Mouse (Mus musculus) CH12.LX (cell line): ENCODE results near the gene Rtn4rl1. TPM values are rescaled to one million over a fixed set of nuclear protein-coding genes. Genes with fewer than 3 reads are reported as not detected.

Source experiments
- DNase-seq: peaks from one replicate; pipeline ENCODE4 v3.0.0-alpha.2; 2013; ENCODE audit errors: extremely low read depth
- H3K27ac ChIP-seq: 2 replicates; pipeline ENCODE4 v1.5.1; 2012; ENCODE audit warnings: low read depth, mild to moderate bottlenecking, control low read depth, moderate library complexity; ENCODE audit not compliant: insufficient read depth
- H3K27me3 ChIP-seq: replicated peaks from 2 replicates; pipeline ENCODE3; 2012; ENCODE audit warnings: inconsistent platforms
- H3K36me3 ChIP-seq, 2 experiments: replicated peaks in 1 of 2; 2 replicates each; pipeline versions ENCODE3 to v1.6.1; 2012; ENCODE audit warnings: inconsistent platforms in 1 of 2, low read length in 1 of 2, mild to moderate bottlenecking in 1 of 2, mixed read lengths in 1 of 2, moderate library complexity in 1 of 2; ENCODE audit not compliant: control insufficient read depth in 1 of 2, insufficient read depth in 1 of 2
- H3K4me1 ChIP-seq, 2 experiments: 2 replicates each; pipeline ENCODE4 v1.6.1; 2012; ENCODE audit warnings: inconsistent platforms in 1 of 2, moderate library complexity in 1 of 2; ENCODE audit not compliant: insufficient read depth in 2 of 2, control insufficient read depth in 1 of 2
- H3K4me2 ChIP-seq: 2 replicates; pipeline ENCODE4 v1.6.1; 2012; ENCODE audit warnings: low read depth, mild to moderate bottlenecking, control low read depth; ENCODE audit not compliant: poor library complexity, insufficient read depth, severe bottlenecking
- H3K4me3 ChIP-seq, 3 experiments: fragments of 150-350 bp in 1 of 3; sonication (generic) in 1 of 3; replicated peaks in 1 of 3; 2 replicates each; pipeline versions ENCODE3 to v1.5.1; 2011 to 2012; ENCODE audit warnings: low read depth in 2 of 3, low read length in 2 of 3, mild to moderate bottlenecking in 2 of 3, moderate library complexity in 2 of 3, control low read depth in 1 of 3, improper control_type of control experiment in 1 of 3, inconsistent platforms in 1 of 3, mixed read lengths in 1 of 3; ENCODE audit not compliant: poor library complexity in 1 of 3
- H3K79me2 ChIP-seq: replicated peaks from 2 replicates; pipeline ENCODE4 v1.6.1; 2012; ENCODE audit warnings: mild to moderate bottlenecking, moderate library complexity; ENCODE audit not compliant: control insufficient read depth, poor library complexity, insufficient read depth, severe bottlenecking; ENCODE audit errors: extremely low read depth
- H3K9ac ChIP-seq: 2 replicates; pipeline ENCODE4 v1.6.1; 2012; ENCODE audit warnings: low read depth, mild to moderate bottlenecking, control low read depth, moderate library complexity; ENCODE audit not compliant: insufficient read depth
- H3K9me3 ChIP-seq: replicated peaks from 2 replicates; pipeline ENCODE3; 2012; ENCODE audit warnings: low read length, inconsistent platforms, mixed read lengths
- CHD1 ChIP-seq: IDR thresholded peaks from 2 replicates; pipeline ENCODE4 v1.6.1; 2012; ENCODE audit warnings: low read depth, low read length, improper control_type of control experiment, inconsistent platforms
- EP300 ChIP-seq: IDR thresholded peaks from 2 replicates; pipeline ENCODE4 v1.6.1; 2011; ENCODE audit warnings: low read length, improper control_type of control experiment
- ETS1 ChIP-seq: conservative IDR thresholded peaks from 2 replicates; pipeline ENCODE4 v1.6.1; 2012; ENCODE audit warnings: low read depth, mild to moderate bottlenecking, inconsistent platforms, low read length, improper control_type of control experiment, moderate library complexity
- HCFC1 ChIP-seq: IDR thresholded peaks from 2 replicates; pipeline ENCODE4 v1.6.1; 2012; ENCODE audit warnings: low read depth, mild to moderate bottlenecking, inconsistent platforms, low read length, improper control_type of control experiment
- JUND ChIP-seq: conservative IDR thresholded peaks from 2 replicates; pipeline ENCODE4 v1.6.1; 2011; ENCODE audit warnings: low read depth, low read length, improper control_type of control experiment
- KAT2A ChIP-seq: IDR thresholded peaks from 2 replicates; pipeline ENCODE4 v1.6.1; 2012; ENCODE audit warnings: low read length, improper control_type of control experiment, inconsistent platforms; ENCODE audit not compliant: insufficient replicate concordance
- MAX ChIP-seq: IDR thresholded peaks from 2 replicates; pipeline ENCODE4 v1.6.1; 2011; ENCODE audit warnings: low read length, improper control_type of control experiment
- MEF2A ChIP-seq: IDR thresholded peaks from 2 replicates; pipeline ENCODE4 v1.6.1; 2014; ENCODE audit warnings: low read depth, mild to moderate bottlenecking, inconsistent platforms, low read length, improper control_type of control experiment, borderline replicate concordance
- NRF1 ChIP-seq: IDR thresholded peaks from 2 replicates; pipeline ENCODE4 v1.6.1; 2014; ENCODE audit warnings: low read depth, mild to moderate bottlenecking, inconsistent platforms, low read length, improper control_type of control experiment, moderate library complexity
- POLR2A ChIP-seq: IDR thresholded peaks from 2 replicates; pipeline ENCODE4 v1.6.1; 2011; ENCODE audit warnings: low read depth, mild to moderate bottlenecking, improper control_type of control experiment, low read length
- RCOR1 ChIP-seq: conservative IDR thresholded peaks from 2 replicates; pipeline ENCODE4 v1.6.1; 2012; ENCODE audit warnings: low read depth, mild to moderate bottlenecking, inconsistent platforms, low read length, improper control_type of control experiment
- TBP ChIP-seq: conservative IDR thresholded peaks from 2 replicates; pipeline ENCODE4 v1.6.1; 2011; ENCODE audit warnings: low read depth, low read length, improper control_type of control experiment
- USF2 ChIP-seq: conservative IDR thresholded peaks from 2 replicates; pipeline ENCODE4 v1.6.1; 2011; ENCODE audit warnings: low read depth, low read length, improper control_type of control experiment
- ZKSCAN1 ChIP-seq: IDR thresholded peaks from 2 replicates; pipeline ENCODE4 v1.6.1; 2012; ENCODE audit warnings: low read depth, inconsistent platforms, low read length, improper control_type of control experiment, borderline replicate concordance
- ZMIZ1 ChIP-seq: IDR thresholded peaks from 2 replicates; pipeline ENCODE4 v1.6.1; 2012; ENCODE audit warnings: low read depth, mild to moderate bottlenecking, inconsistent platforms, low read length, improper control_type of control experiment
- dilution Hi-C: fragments of 300-500 bp; cut with MboI; formaldehyde crosslinking; loops from 2 replicates; pipeline ENCODE4 v1.14.3; 2020; ENCODE audit warnings: low sequenced_read_pairs; ENCODE audit not compliant: extremely low pct_unique_long_range_greater_than_20kb, extremely low pct_ligation_motif_present
- in situ Hi-C: fragments of 300-500 bp; cut with MboI; formaldehyde crosslinking; loops from 3 replicates; pipeline ENCODE4 v1.14.3; 2019; ENCODE audit warnings: low sequenced_read_pairs, low pct_ligation_motif_present, low pct_unique_long_range_greater_than_20kb, mixed read lengths
- polyA plus RNA-seq: library from polyadenylated mRNA; unstranded; fragments of >175 nt; gene quantifications from 2 replicates; pipeline ENCODE4 v1.2.1, GENCODE M21; 2012; ENCODE audit warnings: low read depth; ENCODE audit not compliant: insufficient read length
- total RNA-seq, 2 experiments: library from RNA; depleted of rRNA; stranded (reverse); fragments of 300-350 nt in 1 of 2; fragments of >200 nt in 1 of 2; gene quantifications; 2 replicates each; pipeline ENCODE4 v1.2.3; 2012 to 2014

The Rtn4rl1 gene
- total and polyA plus RNA-seq, 3 experiments = 0.04 to 0.09 TPM; not detected in 1

GRCm38 (mm10) chr11:75214081-75214950 lies 20.7 kb downstream of the Rtn4rl1 start:
- Histone ChIP-seq H3K4me1 (peaks cover 4 to 20% of the 10 kb centered on the region in 2 experiments), H3K27ac (no peak overlapping the region), H3K4me2 (no peak overlapping the region), H3K9ac (no peak overlapping the region), H3K36me3 (no peaks in the 10 kb centered on the region), H3K9me3 (peaks cover 2% of the 10 kb centered on the region), H3K4me3 (no peak overlapping the region), H3K79me2 (no peaks in the 10 kb centered on the region), H3K27me3 (peaks cover 7% of the 10 kb centered on the region)
- in situ Hi-C loops (no loop called here), dilution Hi-C loops (no loop called here)
- TF ChIP-seq KAT2A = no peak
- TF ChIP-seq ZKSCAN1 = peak; percentile 80
- no peak for TF ChIP-seq ETS1
- DNase-seq = no peak

GRCm38 (mm10) chr11:75220115-75220514 lies 26.5 kb downstream of the Rtn4rl1 start:
- DNase-seq = no peak
- no peak overlapping the region for H3K9ac ChIP-seq
- in situ Hi-C loops = no loop called here
- dilution Hi-C loops = no loop called here
- peaks cover 2% of the 10 kb centered on the region for H3K9me3 ChIP-seq
- H3K36me3 ChIP-seq = no peaks in the 10 kb centered on the region
- H3K27ac ChIP-seq = no peak overlapping the region
- peaks cover 2 to 3% of the 10 kb centered on the region in 2 experiments; a peak in 3 of 4 replicates for H3K4me1 ChIP-seq
- TF ChIP-seq TBP = no peak
- TF ChIP-seq JUND = no peak
- TF ChIP-seq MEF2A = no peak
- TF ChIP-seq HCFC1 = no peak
- TF ChIP-seq, all 38 proteins: peak for 0
- Histone ChIP-seq H3K27me3 (peaks cover 11% of the 10 kb centered on the region), H3K4me3 (no peak overlapping the region), H3K79me2 (no peaks in the 10 kb centered on the region), H3K4me2 (no peak overlapping the region)

- Histone ChIP-seq H3K4me3 (no peak overlapping the region), H3K9me3 (peaks cover 2% of the 10 kb centered on the region), H3K4me2 (no peak overlapping the region), H3K27me3 (peaks cover 8% of the 10 kb centered on the region), H3K9ac (no peak overlapping the region), H3K4me1 (peaks cover 2 to 3% of the 10 kb centered on the region in 2 experiments; a peak in 3 of 4 replicates), H3K27ac (no peak overlapping the region), H3K36me3 (no peaks in the 10 kb centered on the region), H3K79me2 (no peaks in the 10 kb centered on the region)
- no peak for TF ChIP-seq ZMIZ1
- no peak for TF ChIP-seq USF2
- no peak for TF ChIP-seq MEF2A
- no peak for TF ChIP-seq POLR2A
- no peak for TF ChIP-seq RCOR1
- TF ChIP-seq EP300 = no peak
- TF ChIP-seq MAX = no peak
- no peak for TF ChIP-seq HCFC1
- no peak for TF ChIP-seq CHD1
- no peak for TF ChIP-seq NRF1
- no peak for TF ChIP-seq ZKSCAN1
- no peak for DNase-seq
- in situ Hi-C loops (no loop called here), dilution Hi-C loops (no loop called here)
These were observed 27.0 kb downstream of the Rtn4rl1 start for GRCm38 (mm10) chr11:75220517-75221145.
